Mouse (Mus musculus) hindbrain, embryonic 10.5 days (tissue): Measurements from ENCODE around the gene Dgkq. TPM values are rescaled to one million over a fixed set of nuclear protein-coding genes. Genes with fewer than 3 reads are reported as not detected.

ENCODE experiments used
- DNase-seq: peaks from one replicate; pipeline ENCODE4 v3.0.0-alpha.2; 2017; ENCODE audit warnings: low spot score
- H3K27ac ChIP-seq: fragments of 300-500 bp; sonication (generic); 2 replicates; pipeline ENCODE4 v1.5.1; 2016; ENCODE audit warnings: mild to moderate bottlenecking, moderate library complexity
- H3K27me3 ChIP-seq: fragments of 300-500 bp; sonication (generic); 2 replicates; pipeline ENCODE4 v1.6.1; 2016; ENCODE audit warnings: mild to moderate bottlenecking; ENCODE audit not compliant: poor library complexity, insufficient read depth, severe bottlenecking
- H3K36me3 ChIP-seq: fragments of 300-500 bp; sonication (generic); 2 replicates; pipeline ENCODE4 v1.6.1; 2016; ENCODE audit warnings: mild to moderate bottlenecking, moderate library complexity
- H3K4me1 ChIP-seq: fragments of 300-500 bp; sonication (generic); replicated peaks from 2 replicates; pipeline ENCODE4 v1.6.1; 2016; ENCODE audit warnings: mild to moderate bottlenecking
- H3K4me3 ChIP-seq: fragments of 300-500 bp; sonication (generic); 2 replicates; pipeline ENCODE4 v1.5.1; 2016; ENCODE audit warnings: mild to moderate bottlenecking, moderate library complexity
- H3K9me3 ChIP-seq: fragments of 300-500 bp; sonication (generic); 2 replicates; pipeline ENCODE4 v1.6.1; 2016; ENCODE audit warnings: mild to moderate bottlenecking, moderate library complexity
- WGBS: fragments of 180-500 bp; shearing (Covaris S2); methylation state at CpG from one replicate; pipeline ENCODE4 v1.1.7; 2016; 5-methylcytosine and 5-hydroxymethylcytosine counted together
- polyA plus RNA-seq: library from polyadenylated mRNA; unstranded; fragments of >200 nt; fragmentation: Nextera tagmentation; extraction: Ambion mirVana; gene quantifications from 2 replicates; pipeline ENCODE4 v1.2.1, GENCODE M21; 2016

Gene Dgkq
- polyA plus RNA-seq = 11.1 and 15.1 TPM in 2 replicates

GRCm38 (mm10) chr5:108668977-108669936, at the start of gene Dgkq:
Gene Dgkq, minus strand, starts transcription at chr5:108669672.
- Histone ChIP-seq H3K36me3 (peaks cover 22% of the 10 kb centered on the region), H3K27me3 (0 out of 2 replicates have a peak, but pooled peaks cover 4% of the 10 kb centered on the region), H3K9me3 (no peaks in the 10 kb centered on the region), H3K4me1 (peaks cover 21% of the 10 kb centered on the region), H3K4me3 (peak within 1 kb of the TSS; percentile 68), H3K27ac (peak within 1 kb of the TSS; percentile 94)
- WGBS = 8% methylated on average over 43 of the region's 43 CpGs
- DNase-seq = peak; percentile 85

- peak overlapping the region; percentile 62 for H3K27ac ChIP-seq
- H3K4me1 ChIP-seq = peaks cover 25% of the 10 kb centered on the region
- no peak for DNase-seq
- no peaks in the 10 kb centered on the region for H3K27me3 ChIP-seq
- H3K4me3 ChIP-seq = no peak overlapping the region
- H3K36me3 ChIP-seq = no peaks in the 10 kb centered on the region
- WGBS = 35% methylated on average over 4 of the region's 4 CpGs
- H3K9me3 ChIP-seq = no peaks in the 10 kb centered on the region
Measured at GRCm38 (mm10) chr5:108718051-108718450, 48.6 kb upstream of the Dgkq start.

- Histone ChIP-seq H3K27ac (no peak overlapping the region), H3K4me1 (peaks cover 25% of the 10 kb centered on the region), H3K9me3 (no peaks in the 10 kb centered on the region), H3K27me3 (no peaks in the 10 kb centered on the region), H3K36me3 (no peaks in the 10 kb centered on the region), H3K4me3 (no peak overlapping the region)
- no peak for DNase-seq
- 76% methylated on average over 1 of the region's 1 CpGs for WGBS
Measured at GRCm38 (mm10) chr5:108715974-108716373, 46.5 kb upstream of the Dgkq start.

GRCm38 (mm10) chr5:108714149-108714548, 44.7 kb upstream of the Dgkq start:
- H3K36me3 ChIP-seq = no peaks in the 10 kb centered on the region
- 68% methylated on average over 6 of the region's 6 CpGs for WGBS
- H3K9me3 ChIP-seq = no peaks in the 10 kb centered on the region
- H3K27me3 ChIP-seq = no peaks in the 10 kb centered on the region
- no peak overlapping the region for H3K27ac ChIP-seq
- DNase-seq = no peak
- no peak overlapping the region for H3K4me3 ChIP-seq
- peaks cover 26% of the 10 kb centered on the region for H3K4me1 ChIP-seq

- DNase-seq = no peak
- H3K27me3 ChIP-seq = no peaks in the 10 kb centered on the region
- H3K27ac ChIP-seq = no peak overlapping the region
- no peak overlapping the region for H3K4me3 ChIP-seq
- H3K36me3 ChIP-seq = 0 out of 2 replicates have a peak, but pooled peaks cover 2% of the 10 kb centered on the region
- H3K9me3 ChIP-seq = no peaks in the 10 kb centered on the region
- peaks cover 23% of the 10 kb centered on the region for H3K4me1 ChIP-seq
Measured at GRCm38 (mm10) chr5:108713691-108714090, 44.2 kb upstream of the Dgkq start.

GRCm38 (mm10) chr5:108713096-108713495, 43.6 kb upstream of the Dgkq start:
- no peaks in the 10 kb centered on the region for H3K27me3 ChIP-seq
- H3K36me3 ChIP-seq = peaks cover 8% of the 10 kb centered on the region; the same call in 1 of the 2 replicates
- no peaks in the 10 kb centered on the region for H3K9me3 ChIP-seq
- WGBS = 79% methylated on average over 2 of the region's 2 CpGs
- H3K27ac ChIP-seq = no peak overlapping the region
- DNase-seq = no peak
- H3K4me3 ChIP-seq = no peak overlapping the region
- H3K4me1 ChIP-seq = peaks cover 17% of the 10 kb centered on the region

- H3K4me1 ChIP-seq = peaks cover 10% of the 10 kb centered on the region; the same call in 1 of the 2 replicates
- H3K9me3 ChIP-seq = no peaks in the 10 kb centered on the region
- peaks cover 17% of the 10 kb centered on the region; the same call in 1 of the 2 replicates for H3K36me3 ChIP-seq
- no peaks in the 10 kb centered on the region for H3K27me3 ChIP-seq
- WGBS = 77% methylated on average over 6 of the region's 6 CpGs
- no peak overlapping the region for H3K4me3 ChIP-seq
- H3K27ac ChIP-seq = no peak overlapping the region
- no peak for DNase-seq
Measured at GRCm38 (mm10) chr5:108711968-108712367, 42.5 kb upstream of the Dgkq start.

GRCm38 (mm10) chr5:108708981-108709731, 39.7 kb upstream of the Dgkq start:
- Histone ChIP-seq H3K4me1 (peaks cover 8% of the 10 kb centered on the region), H3K4me3 (no peak overlapping the region), H3K27ac (peak overlapping the region; percentile 37; the same call in 1 of the 2 replicates), H3K9me3 (no peaks in the 10 kb centered on the region), H3K27me3 (no peaks in the 10 kb centered on the region), H3K36me3 (peaks cover 45% of the 10 kb centered on the region)
- no peak for DNase-seq
- 64% methylated on average over 6 of the region's 6 CpGs for WGBS

- H3K27ac ChIP-seq = peak overlapping the region; percentile 37
- H3K36me3 ChIP-seq = peaks cover 52% of the 10 kb centered on the region
- no peaks in the 10 kb centered on the region for H3K9me3 ChIP-seq
- WGBS = 91% methylated on average over 1 of the region's 1 CpGs
- no peak for DNase-seq
- no peak overlapping the region for H3K4me3 ChIP-seq
- H3K27me3 ChIP-seq = no peaks in the 10 kb centered on the region
- H3K4me1 ChIP-seq = peaks cover 13% of the 10 kb centered on the region
Measured at GRCm38 (mm10) chr5:108708419-108708818, 38.9 kb upstream of the Dgkq start.

- Histone ChIP-seq H3K27ac (no peak overlapping the region), H3K4me1 (peaks cover 16% of the 10 kb centered on the region), H3K36me3 (peaks cover 58% of the 10 kb centered on the region), H3K9me3 (no peaks in the 10 kb centered on the region), H3K27me3 (no peaks in the 10 kb centered on the region), H3K4me3 (no peak overlapping the region)
- 86% methylated on average over 2 of the region's 2 CpGs for WGBS
- no peak for DNase-seq
Measured at GRCm38 (mm10) chr5:108707758-108708157, 38.3 kb upstream of the Dgkq start.

GRCm38 (mm10) chr5:108703754-108704626, 34.5 kb upstream of the Dgkq start:
- no peaks in the 10 kb centered on the region for H3K27me3 ChIP-seq
- whole genome bisulfite sequencing = 83% methylated on average over 12 of the region's 12 CpGs
- no peak overlapping the region for H3K4me3 ChIP-seq
- peaks cover 42% of the 10 kb centered on the region for H3K4me1 ChIP-seq
- peak overlapping the region; percentile 64; the same call in 1 of the 2 replicates for H3K27ac ChIP-seq
- peaks cover 63% of the 10 kb centered on the region for H3K36me3 ChIP-seq
- no peak for DNase-seq
- H3K9me3 ChIP-seq = no peaks in the 10 kb centered on the region
